Mouse (Mus musculus) heart, adult 10 weeks (tissue): Measurements from ENCODE around the gene Gm34653. TPM values are rescaled to one million over a fixed set of nuclear protein-coding genes. Genes with fewer than 3 reads are reported as not detected.

Experiments
- polyA plus RNA-seq: library from polyadenylated mRNA; stranded (reverse); fragments of 350-450 nt; fragmentation: Illumina TruSeq; extraction: RNeasy Lipid Tissue Mini Kit (QIAGEN cat#74804); gene quantifications from one replicate; pipeline ENCODE4 v1.2.3, GENCODE M21; 2014; ENCODE audit warnings: low read depth, low replicate concordance

Gm34653 gene
- polyA plus RNA-seq: not detected

GRCm38 (mm10) chr2:34832766-34833457 is at the start of gene Gm34653:
TSS of gene Gm34653 (plus strand) at chr2:34833007.

GRCm38 (mm10) chr2:34799357-34800256 is 33.2 kb upstream of the Gm34653 start, which contains the start of gene Rabepk:
TSS of gene Rabepk (minus strand) at chr2:34799912.

GRCm38 (mm10) chr2:34825827-34826459 is 6.9 kb upstream of the Gm34653 start, which contains the start of gene Fbxw2:
TSS of gene Fbxw2 (minus strand) at chr2:34826311.

GRCm38 (mm10) chr2:34874271-34874670 is 41.5 kb downstream of the Gm34653 start, which contains the start of gene Cutal:
TSS of gene Cutal (plus strand) at chr2:34874396.

GRCm38 (mm10) chr2:34874816-34875345 is 42.1 kb downstream of the Gm34653 start, which contains the start of gene Psmd5:
TSS of gene Psmd5 (minus strand) at chr2:34874968.

Other genes starting within 250 kb of the Gm34653 start
- 29.6 TPM for gene Gapvd1, start 77.8 kb upstream of the Gm34653 start, polyA plus RNA-seq
- gene Hspa5, start 61.0 kb upstream of the Gm34653 start, polyA plus RNA-seq: 447 TPM
- gene Rabepk, start 33.1 kb upstream of the Gm34653 start, polyA plus RNA-seq: 17.5 TPM
- gene Fbxw2, start 6.7 kb upstream of the Gm34653 start, polyA plus RNA-seq: 50.6 TPM
- 0.97 TPM for gene Cutal, start 41.4 kb downstream of the Gm34653 start, polyA plus RNA-seq
- 13.9 TPM for gene Psmd5, start 42.0 kb downstream of the Gm34653 start, polyA plus RNA-seq
- gene Phf19, start 81.0 kb downstream of the Gm34653 start, polyA plus RNA-seq: 0.86 TPM
- 1.2 TPM for gene Traf1, start 128.8 kb downstream of the Gm34653 start, polyA plus RNA-seq
- not detected for gene Hc, start 228.4 kb downstream of the Gm34653 start, polyA plus RNA-seq